Mouse (Mus musculus): ENCODE measurements around the gene Tpcn2.
A peak's percentile ranks its signal among the peaks of the same experiment; 100 is the strongest.

The Tpcn2 gene

DNA sequence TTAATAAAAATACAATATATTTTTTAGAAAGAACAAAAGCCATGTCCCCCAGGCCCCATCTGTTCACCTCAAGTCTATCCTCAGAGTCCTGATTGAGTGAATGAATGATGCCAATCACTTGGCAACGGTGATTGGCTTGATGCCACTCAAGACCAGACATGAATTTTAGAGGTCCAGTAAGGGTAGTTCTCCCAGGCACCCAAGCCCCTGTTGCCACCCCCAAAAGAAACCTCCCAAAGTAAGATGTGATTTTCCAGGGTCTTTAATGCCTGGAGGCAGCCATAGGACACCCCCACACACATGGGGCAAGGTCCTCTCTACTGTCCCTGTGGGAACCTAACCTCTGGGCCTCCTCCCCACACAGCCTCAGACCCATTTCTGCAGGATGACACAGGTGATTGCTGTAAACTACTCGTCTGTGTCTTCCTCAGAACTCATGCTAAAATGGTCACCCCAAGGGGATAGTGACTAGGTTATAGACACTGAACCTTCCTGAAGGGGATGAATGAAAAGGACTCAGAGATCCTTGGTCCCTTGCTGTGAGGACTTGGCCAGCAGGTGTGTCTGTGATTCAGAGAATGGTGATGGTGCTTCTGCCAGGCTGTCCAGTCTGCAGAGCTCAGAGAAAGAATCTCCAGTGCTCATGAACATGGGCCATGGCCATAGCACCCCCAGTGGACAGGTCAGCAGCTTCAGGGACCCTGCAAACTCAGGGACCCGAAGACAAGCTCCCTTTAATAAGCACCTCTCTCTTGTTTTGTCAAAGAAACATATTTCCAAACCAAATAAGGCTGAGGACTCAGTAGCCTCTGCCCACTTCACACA lies 15.1 kb upstream of the Tpcn2 start:
- peak; percentile 63 for DNase-seq

DNA sequence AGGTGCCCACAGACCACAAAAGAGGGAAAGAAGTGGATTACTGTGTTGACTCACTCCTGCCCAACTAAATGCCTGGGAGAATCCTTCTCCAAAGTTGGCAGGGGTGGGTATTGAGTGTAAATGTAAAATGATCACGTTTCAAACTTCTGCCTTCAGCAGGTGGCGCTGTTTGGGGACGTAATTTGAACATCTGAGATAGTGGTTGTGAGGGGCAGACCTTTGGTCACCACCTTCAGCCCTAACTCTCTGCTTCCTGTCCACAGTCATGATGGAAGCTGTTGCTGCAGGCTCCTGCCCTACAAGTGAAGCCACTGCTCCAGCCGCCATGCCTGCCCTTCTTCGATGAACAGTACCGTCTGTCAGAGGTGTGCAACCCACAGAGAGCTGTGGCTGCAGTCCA lies 10.0 kb upstream of the Tpcn2 start:
- peak; percentile 50 to 61 for DNase-seq

DNA sequence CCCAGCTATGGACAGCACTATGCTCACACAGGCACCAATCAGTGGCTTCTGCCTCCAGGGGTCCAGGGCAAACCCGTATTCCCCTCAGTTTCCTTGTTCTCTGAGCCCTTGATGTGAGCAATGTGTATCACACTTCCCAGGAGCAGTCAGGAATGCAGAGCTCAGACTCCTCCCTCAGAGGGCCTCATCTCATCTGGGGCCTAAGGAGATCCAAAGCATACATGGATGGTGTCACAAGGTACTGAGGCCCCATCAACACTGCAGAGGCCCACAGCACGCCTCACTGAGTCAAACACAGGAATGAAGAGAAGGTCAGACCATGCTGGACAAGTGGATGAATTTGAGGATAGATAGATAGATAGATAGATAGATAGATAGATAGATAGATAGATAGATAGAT lies 8.9 kb upstream of the Tpcn2 start:
- DNase-seq = no peak

DNA sequence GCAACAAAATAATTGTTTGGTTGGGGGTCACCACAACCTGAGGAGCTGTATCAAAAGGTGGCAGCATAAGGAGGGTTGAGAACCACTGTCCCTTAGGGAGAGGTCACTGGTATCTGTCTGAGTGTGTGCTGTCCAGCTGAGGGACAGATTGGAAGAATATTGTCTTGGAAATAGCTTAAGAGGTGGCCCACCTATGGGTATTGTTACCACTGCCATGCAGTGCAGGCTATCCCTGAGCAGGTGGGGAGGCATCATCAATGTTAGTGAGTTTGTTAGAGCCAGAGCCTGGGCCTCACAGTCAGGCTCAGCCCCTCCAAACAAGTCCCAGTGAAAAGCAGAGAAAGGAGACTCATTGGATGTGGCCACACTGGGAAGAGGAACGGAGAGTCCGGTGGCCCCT lies 8.0 kb upstream of the Tpcn2 start:
- no peak for DNase-seq

DNA sequence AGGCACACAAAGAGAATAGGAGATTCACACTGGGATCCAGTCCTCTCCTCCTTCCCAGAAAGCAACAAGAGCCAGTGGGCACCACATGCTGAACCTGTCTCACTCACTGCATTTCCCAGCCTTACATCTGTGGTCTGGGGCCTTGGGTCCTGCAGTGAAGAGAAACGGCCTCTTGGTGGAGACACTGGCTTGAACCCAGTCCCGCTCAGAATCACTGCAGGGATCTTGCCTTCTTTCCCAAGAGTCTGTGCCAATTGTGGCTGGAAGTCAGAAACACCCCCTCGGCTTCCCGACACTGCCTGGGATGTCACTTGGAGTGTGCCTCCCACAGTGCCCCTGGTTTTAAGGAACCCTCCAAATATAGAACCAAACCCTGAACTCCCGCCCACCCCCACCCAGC lies 5.5 kb upstream of the Tpcn2 start:
- DNase-seq = peak; percentile 74 to 75

DNA sequence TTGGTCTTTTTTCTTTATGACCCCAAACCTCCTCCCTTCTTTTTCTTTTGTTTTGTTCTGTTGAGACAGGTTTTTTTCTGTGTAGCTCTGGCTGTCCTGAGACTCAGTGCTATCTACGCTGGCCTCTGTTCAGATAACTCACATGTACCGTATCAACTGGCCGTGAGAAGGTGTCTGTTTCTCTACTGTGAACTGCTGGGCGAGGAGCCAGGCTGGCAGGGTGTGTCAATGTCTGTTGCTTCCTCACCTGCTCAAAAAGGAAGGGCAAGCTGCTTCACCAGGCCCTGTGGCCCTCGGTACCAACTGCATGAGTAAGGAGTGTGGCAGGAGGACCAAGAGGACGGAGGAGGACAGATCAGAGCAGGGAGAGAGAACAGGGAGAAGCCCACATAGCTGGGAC lies 3.6 kb upstream of the Tpcn2 start:
- DNase-seq = peak; percentile 87 to 89

DNA sequence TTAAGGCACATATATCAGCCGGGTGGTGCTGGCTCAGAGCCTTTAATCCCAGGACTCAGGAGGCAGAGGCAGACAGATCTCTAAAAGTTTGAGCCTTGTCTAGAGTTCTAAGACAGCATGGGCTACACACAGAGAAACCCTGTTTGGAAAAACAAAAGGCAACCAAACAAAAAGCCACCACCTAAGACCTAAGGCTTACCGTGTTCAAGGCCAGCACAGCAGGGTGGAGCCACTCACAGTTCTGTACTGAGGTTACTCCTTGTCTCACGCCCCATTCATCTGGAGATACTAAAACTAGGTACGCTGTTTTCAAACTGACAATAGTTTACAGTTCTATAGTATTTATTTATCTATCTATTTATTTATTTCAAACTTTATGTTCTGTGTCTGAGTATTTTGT lies 1.7 kb upstream of the Tpcn2 start:
- no peak for DNase-seq

DNA sequence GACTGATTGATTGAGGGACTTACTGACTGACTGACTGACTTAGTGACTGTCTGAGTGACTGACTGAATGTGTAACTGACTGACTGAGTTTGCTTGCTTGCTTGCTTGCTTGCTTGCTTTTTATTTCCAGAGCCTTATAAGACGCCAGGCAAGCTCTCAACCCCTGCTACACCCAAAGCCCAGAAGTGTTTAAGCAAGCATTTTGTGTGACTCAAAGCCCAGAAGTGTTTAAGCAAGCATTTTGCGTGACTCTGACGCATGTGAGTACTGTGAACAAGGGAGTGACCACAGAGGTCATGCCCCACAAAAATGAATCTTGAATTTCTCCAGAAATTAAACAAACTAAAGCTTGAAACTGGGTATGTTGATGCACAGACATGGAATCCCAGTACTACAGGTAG lies 482 bp upstream of the Tpcn2 start:
- DNase-seq = no peak

DNA sequence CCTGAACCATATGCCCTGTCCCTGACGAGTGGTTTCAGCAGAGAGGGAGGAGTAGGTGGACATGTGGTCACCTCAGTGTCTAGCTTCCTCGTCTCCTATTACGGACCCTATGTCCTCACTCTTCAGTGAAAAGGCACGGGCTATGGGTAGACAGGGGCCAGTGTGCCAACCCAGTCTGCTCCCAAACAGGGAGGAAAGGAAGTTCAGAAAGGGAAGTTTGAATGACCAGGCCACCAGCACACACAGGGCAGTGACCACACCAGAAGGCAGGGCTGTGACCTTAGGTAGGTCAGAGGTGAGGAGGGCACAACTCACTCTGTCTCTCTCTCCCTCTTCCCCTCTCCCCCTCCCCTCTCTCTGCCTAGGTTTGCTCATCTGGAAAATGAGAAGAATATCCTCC lies 770 bp downstream of the Tpcn2 start:
- DNase-seq = no peak

DNA sequence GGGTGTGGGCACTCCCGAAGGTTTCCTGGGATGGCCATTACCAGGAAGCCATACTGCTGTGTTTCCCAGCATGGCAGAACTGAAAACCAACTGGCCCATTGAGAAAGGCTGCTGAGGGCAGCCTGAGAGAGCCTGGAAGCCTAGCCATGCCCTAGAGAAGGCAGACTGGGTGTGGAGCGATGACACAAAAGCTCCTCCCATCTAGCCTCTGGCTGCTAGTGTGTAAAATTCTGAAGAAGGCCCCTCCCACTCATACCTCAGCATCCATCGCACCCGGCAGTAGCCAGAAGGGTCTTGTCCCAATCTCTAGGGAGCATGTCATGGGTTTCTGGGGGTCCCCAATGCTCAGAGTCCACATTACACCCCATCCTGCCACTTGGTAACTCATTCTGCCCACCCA lies 2.4 kb downstream of the Tpcn2 start:
- no peak for DNase-seq

DNA sequence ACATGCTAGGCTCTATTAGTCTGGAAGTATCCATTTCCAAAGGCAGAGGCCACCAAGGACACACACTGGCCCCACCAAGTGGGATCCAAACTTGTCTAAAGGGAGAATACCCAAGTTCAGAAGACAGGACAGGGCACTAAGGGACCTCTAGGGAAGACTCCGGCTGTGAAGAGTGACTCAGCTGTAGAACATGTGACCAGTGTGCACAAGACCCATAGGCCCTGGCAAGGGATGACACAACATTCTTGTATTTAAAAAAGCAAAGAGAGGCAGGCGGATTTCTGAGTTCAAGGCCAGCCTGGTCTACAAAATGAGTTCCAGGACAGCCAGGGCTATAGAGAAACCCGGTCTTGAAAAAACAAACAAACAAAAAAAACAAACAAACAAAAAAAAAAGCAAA lies 8.3 kb downstream of the Tpcn2 start:
- no peak for DNase-seq

DNA sequence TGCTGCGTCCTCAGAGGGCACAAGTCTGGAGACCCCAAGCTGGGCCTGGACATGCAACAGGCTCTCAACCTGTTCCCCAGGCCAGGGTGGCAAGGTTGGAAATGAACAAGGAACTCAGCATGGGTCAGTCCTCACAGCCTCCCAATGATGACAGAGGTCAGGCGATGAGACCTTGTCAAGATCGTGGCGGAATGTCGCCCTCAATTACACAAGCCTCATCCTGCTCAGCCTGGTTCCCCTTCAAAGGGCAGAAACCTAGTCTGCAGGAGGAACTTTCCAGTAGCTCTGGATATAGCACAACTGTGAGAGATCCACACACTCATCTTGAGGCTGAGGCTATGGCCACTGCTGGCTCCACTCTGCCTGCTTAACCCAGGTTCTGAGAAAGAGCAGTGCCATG lies 12.9 kb downstream of the Tpcn2 start:
- no peak for DNase-seq

DNA sequence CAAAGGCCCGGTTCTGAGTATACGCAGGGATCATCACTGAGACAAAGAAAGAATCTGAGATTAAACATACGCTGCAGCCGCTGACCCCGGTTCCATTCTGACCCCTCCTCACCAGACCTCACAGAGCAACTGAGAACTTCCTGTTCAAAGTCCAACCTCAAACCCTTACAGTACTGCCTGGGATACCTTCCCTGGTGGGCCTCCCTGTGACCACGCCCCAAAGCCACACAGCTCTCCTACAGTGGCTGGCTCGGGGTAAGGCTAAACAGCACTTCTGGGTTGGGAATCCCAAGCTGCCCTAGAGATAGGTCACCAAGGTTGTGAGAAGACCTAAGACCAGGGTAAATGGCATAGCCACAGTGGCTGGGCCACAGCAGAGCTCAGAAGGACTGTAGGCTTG lies 14.9 kb downstream of the Tpcn2 start:
- no peak for DNase-seq

DNA sequence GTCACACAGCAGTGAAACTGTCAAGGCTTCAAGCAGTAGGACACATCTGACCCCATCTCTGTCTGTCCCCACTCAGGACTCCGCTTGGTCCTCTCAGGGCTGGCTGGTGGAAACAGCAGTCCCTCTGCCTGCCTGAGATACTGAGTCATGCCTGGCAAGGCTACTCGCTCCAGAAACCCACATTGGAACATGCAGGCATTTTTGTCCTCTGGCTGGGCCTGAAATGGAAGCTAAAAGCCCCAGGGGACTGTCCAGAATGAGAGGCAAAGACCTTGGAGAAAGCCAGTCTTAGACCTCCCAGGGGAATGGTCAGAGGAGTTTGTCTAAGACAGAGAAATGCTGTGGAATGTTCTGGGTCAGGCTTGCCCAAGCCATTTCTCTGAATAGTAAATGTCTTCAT lies 17.8 kb downstream of the Tpcn2 start:
- no peak for DNase-seq

DNA sequence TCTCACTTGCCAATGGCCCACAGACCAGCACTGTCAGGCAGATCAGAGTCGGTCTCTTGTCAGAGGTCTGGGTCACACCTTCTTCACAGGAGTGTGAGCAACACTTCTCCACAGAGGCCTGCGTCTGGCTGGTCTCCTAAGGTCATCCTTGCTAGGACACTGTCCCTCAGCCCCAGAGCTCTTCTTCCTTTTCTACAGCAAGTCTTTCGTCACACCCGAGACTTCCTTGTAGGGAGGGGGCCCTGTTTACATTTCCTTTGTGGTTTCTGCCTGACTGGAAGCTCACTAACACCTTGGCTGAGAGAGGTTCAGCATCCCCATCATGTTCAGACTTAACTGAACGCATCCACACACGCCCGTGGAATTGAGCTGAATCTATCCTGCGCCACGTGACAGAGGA lies 19.6 kb downstream of the Tpcn2 start:
- DNase-seq = no peak

DNA sequence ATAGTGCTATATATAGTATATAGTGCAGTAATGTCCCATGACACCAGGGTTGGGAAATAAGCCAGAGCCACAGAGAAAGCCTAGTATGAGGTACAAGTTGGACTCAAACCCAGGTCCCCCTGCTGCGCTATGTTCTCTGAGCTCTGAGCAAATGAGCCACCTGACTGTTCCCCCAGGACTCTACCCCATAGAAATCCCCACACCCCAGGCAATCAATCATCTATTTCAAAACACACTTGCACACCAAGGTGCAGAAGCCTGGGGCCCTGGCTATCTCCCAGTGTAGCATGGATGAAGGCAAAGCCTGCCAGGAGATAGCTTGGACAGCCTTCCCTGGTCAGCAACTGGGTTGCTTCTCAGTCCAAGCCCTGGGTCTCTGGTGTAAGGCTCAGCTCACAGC lies 27.7 kb downstream of the Tpcn2 start:
- no peak for DNase-seq

DNA sequence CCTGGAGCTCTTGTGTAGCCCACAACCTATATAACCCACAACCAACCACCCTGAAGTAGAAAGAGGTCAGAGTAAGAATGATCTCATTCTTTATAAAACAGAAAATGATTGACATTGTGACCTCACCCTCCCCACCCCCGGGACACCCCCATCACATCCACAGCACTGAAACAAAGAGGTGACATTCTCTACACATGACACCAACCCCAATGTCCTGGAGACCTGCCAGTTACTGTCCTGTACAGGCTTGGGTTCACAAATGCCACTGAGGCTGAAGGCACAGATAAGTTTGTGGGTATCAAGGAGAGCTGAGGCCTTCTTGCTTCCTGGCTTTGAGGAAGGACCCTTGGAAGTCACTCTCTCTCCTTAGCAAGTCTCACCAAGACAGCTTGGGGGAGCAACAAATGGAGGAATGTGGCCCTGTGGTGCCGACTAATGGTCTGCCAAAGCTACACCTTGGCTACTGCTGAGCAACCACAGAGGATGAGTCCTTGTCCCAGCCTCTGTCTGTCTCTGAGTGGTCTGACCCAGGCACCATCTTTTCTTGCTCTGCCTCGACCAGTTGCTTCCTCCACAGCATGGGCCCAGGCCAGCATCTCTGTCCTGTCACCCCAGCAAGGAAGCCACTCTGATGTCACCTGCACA lies 29.7 kb downstream of the Tpcn2 start:
- DNase-seq = peak in 1 of 2 experiments; percentile 34

DNA sequence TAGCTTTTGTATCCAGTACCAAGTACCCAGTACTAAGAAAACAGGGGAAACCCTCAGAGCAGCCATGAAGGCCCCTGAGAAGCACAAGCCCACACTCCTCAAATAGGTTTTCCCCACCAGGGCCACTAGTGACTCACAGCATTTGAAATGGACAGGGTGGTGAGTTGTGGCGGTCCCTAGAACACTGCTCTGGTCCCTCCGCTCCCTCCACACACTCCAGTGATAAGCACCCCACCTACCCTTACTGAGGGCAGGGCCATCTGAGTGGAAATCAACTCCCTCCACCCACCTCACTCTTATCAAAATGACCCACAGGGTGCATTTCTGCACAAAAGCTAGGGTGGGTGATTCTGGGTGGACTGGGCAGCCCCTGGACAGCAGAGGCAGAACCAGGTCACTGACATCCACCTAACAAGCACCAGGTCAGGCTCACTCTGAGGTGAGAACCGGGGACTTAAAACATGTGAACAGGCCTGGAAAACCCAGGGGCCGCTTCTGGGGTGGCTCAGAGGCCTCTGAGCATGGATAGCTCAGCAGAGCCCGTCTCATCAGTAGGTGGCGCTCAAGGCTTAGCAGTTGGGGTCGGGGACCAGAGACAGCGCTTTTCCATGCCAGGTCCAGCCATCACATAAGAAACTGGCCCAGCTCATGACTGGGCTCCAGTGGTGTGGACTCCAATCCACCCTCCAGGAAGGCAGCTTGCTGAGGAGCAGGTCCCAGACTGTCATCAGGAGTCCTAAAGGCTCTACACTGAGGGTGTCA lies 30.9 kb downstream of the Tpcn2 start:
- peak; percentile 97 to 98 for DNase-seq

DNA sequence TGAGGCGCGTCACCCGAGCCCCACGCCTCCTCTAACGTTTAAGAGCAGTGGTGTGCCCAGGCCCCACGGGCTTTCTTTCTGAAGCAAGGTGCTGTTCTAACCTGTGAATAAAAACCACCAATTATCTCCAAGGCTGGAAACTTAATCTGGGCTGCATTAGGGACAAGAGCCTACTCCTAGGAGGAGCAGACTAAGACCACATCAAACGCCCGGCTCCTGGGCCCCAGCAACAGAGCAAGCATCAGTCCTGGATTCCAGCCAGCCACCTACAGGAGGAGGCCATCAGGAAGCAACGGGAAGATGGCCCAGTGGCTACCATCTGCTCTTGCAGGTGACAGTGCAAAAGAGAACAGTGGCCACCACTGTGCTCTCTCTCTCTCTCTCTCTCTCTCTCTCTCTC lies 33.6 kb downstream of the Tpcn2 start:
- DNase-seq = peak; percentile 74 to 79

DNA sequence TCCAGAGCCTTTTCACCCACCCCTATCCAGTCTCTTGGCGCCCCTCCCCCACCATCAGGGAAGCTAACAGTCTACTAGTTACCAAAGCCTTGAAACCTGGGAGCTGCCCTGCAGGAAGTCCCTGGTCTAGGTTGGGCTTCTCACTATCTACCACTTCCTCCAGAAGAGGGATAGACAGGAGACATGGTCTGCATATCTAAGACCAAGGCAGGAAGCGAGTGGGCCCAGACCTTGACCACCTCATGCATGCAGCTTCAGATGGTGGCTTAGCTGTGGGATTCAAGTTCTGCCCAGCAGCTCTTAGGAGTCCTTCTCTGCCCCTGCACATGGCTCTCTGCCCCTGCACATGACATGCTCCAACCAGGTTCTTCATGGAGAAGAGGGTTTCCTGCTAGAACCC lies 34.9 kb downstream of the Tpcn2 start:
- DNase-seq = no peak

DNA sequence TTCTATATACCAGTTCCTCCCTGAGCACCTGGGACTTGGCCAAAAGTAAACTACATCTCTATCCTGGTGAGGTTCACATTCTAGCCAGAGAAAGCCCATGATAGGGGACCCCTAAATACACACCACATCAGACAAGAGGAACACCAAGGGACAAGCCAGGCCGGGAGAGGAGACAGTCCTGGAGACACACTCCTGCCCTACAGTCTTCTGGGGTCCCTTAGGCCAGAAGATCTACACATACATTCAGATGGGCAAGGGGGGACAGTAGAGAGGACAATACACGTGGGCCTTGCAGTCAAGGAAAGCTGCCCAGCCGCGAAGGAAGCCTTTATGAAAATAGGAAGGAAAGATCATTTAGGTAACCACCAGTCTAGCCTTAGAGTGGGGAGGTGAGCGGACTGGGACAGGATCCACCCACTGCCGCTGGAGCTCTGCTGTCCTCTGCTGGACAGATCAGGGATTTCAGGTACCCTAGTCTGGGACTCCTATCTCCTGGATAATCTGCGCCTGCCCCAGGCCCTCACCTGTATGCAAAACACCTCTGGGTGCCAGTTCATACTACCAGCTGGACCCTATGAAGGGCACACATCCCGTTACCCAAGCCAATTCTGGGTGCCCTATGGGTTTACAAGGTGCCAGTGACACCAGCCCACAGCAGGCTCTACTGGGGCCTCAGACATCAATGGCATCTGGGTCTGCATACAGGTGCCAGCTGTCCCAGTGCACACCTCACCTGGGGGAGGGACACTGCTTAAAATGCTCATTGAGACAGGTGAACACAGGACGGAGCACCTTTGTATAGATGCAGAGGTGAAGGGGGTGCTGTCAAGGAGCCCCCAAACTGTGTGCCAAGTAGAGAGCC lies 40.7 kb downstream of the Tpcn2 start:
- peak; percentile 96 to 97 for DNase-seq

DNA sequence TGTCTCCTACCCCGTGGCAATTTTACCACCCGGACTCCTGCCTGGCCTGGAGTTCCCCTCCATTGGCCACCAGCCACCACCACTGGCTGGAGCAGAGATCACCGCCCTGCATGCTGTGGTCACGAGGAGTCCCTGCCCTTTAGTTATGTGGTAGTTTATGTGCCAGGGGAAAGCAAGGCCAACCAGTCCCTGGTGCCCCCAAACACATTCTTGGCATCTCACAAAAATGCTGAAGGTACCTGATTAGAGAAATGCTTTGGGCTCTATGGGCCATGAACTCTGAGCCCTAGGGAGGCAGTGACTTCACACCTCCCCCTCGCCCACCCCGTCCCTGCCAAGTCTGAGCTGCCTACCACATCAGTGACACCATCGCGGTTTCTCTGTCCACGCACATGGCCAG lies 41.8 kb downstream of the Tpcn2 start:
- no peak for DNase-seq

DNA sequence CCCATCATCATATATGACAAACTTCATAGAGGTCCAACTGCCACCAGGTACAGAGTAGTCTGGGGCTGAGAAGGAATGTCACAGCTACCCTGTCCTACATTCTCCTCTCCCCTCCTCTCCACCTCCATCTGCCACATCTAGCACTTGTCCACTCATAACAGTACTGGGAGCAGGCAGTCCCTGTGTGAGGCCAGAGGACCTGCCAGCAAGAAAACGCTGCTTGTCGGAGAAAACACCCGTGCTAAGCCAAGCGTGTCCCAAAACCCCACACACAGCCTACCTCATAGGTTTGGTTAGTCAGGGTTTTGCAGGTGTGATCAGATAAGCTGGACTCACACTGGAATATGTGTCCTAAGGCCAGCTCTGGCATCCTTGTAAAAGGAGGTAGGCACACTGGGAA lies 42.9 kb downstream of the Tpcn2 start:
- DNase-seq = peak; percentile 64 to 80
